Mouse (Mus musculus) testis, postnatal 14 days (tissue): ENCODE measurements around the gene Col13a1.

ENCODE experiments used
- DNase-seq: peaks from one replicate; pipeline ENCODE4 v3.0.0; 2021; ENCODE audit warnings: low spot score

Gene Col13a1

GRCm38 (mm10) chr10:61827950-61828936 is 150.7 kb downstream of the Col13a1 start:
- DNase-seq, result no peak

DNA sequence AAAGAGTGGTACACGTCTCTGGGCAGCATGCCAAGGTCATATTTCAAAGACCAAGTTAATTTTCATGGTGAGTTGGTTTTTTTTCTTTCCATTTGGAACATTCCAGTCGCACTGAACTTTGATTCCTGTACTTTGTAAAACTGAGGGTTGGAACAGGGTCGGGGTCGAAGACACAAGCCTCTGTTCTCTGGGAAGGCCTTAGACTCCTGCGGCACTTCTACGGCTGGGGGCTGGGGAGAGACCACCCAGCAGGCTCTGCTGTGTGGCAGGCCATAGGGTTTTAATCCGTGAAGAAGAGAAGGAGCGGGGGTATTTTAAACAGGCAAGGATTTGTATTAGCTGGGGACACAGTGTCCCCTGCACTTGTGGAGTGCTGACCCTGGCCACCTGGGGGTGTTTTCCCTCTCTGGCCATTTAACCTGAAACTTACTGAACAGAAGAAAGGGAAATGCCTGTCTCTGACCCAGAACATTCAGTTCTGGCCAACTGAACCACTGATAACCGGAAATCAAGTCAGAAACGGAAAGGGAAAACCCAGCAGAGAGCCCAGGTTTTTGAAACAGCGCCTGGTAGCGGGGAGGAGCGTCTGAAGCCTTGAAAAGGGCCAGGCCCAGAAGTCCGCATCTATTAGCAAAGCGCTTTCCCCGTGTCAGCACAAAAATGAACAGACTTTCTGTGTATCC is 152.0 kb downstream of the Col13a1 start:
- DNase-seq, result peak; percentile 60

GRCm38 (mm10) chr10:61825979-61826752 is 152.7 kb downstream of the Col13a1 start:
- no peak for DNase-seq

DNA sequence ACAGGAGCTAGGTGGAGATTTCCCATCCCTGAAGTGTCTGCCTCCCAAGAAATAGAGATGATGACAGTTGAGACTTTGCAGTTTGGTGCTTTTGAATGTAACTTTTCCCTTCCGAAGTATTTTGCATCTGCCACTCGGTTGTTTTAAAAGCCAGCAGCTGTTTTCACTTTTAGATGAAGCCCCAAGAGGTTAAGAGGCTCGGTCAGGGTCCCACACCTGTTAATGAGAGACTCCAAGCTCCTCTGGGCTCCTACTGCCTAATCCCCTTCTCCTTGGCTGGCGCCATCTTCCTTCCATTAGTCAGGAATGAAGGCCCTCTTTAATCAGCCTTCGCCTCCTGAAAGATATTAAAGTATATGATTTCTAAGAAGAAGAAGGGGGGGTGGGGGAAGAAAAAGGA is 153.4 kb downstream of the Col13a1 start:
- no peak for DNase-seq

DNA sequence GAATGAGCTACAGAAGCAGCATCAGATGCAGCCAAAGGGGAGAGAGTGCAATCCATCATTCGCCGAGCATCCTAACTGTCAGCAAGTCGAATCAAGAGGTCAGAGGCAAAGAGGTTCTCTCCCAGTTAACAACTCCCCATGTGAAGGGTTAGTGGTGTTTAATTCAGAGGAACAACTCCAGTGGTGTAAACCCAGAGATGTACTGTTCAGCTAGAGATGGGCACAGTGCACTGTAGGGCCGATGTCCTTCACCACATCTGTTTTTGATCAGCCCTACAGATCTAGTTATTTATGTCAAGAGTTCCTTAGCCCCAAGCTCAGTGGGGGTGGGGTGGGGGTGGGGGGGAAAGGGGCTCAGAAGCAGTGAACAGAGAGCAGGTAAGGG is 155.2 kb downstream of the Col13a1 start:
- DNase-seq, result no peak

DNA sequence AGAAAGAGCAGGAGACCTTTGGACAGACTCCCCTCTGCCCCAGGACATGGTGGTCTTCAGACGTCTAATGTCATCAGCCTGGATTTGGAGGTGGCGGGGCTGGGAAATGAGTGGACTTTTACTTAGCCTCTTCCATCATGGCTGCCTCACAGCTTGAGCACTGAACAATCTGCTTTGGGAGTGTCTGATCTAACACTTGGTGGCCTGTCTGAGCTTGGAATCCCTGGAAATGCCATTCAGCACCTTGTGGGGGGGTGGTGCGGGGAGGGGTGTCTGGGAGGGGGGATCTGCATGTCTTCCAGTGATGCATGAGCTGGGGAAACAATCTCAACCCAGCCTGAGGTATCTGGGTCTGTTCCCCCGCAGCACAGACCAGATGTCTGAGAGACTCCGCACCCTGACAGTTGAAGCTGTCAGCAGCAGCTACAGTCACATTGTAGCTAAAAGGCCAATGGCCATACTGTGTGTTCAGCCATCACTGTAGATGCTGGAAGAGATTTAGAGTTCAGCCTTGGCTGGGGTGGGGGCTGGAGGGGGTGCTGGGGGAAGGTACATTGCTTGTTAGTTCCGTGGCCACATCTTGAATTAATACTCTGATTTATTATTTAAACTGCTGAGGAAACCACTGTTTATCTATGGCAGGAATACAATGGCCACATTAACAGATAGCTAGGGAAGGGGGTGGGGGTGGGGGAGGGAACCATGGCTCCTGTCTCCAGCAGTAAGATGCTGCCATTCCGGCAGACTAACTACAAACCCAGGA is 155.8 kb downstream of the Col13a1 start:
- DNase-seq, result no peak

DNA sequence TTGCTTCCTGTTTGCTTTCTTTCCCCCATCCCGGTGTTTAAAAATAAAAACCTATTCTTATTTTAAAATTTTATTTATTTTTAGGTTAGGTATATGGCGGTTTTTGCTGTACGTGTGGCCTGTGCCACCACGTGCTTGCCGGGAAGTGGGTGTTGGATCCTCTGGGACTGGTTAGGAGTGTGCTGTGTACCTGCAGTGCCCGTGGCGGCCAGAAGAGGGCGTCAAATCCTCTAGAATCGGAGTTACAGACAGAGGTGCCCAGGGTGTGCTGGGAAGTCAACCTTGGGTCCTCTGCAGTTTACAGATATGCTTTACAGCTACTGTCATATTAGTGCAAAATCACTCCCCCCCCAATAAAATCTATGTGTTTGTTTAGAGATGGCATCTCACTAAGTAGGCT is 158.9 kb downstream of the Col13a1 start:
- DNase-seq, result no peak

DNA sequence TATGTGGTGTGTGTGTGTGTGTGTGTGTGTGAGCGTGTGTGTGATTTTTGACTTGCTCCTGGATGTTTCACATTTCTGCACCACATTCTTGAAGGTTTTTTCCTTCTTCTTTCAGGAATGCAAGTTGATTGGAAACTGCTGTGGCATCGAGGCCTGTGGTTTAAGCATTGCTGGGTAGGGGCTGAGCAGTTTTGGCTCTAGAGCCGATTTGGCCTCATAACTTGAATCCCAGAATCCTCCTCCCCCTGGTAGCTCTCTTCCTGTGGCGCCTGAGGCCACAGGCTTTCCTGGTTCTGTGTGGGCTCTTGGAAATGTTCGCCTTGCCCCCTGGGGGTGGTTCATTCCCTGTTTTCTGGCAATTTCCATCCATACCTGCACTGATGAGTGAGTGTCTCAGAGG is 166.9 kb downstream of the Col13a1 start:
- DNase-seq, result no peak

DNA sequence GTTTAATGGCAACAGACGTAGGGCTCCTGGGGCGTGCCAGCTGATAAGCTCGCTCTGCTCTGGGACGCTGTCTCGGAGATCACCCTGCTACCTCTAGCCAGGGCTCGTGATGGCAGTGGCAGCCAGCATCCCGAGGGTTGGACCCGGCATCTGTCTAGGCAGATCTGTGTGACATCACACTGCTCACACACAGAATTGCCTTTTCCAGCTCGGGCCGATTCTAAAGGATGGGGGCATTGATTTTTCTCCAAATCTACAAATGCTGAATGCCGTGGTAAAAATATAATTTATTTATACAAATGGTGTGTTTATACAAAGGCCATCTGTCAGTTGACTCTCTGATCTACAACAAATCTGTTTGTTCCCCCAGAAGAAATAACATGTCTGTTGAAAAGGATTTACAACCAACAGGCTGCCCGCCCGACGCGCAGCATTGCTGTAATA is 180.8 kb downstream of the Col13a1 start:
- DNase-seq, result no peak

DNA sequence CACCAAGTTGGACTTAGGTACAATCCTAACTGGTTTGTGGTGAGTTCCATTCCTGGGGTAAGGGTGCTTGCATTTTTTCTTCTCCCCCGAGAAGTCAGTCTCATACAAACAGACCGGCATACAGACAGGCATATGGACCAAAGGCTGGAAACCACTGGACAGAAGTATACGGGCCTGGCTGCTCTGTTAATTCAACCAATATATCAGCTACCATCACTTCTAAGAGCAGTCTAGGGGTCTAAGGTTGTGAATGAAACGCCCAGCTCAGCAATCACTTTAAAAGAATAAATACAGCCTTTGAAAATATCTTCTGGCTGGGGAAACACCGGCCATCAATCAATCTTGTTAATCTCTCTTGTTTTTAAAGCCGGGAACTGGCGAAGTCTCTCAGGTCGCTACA is 183.4 kb downstream of the Col13a1 start:
- DNase-seq, result no peak

GRCm38 (mm10) chr10:61794971-61795370 is 183.9 kb downstream of the Col13a1 start:
- no peak for DNase-seq

GRCm38 (mm10) chr10:61793015-61793414 is 185.9 kb downstream of the Col13a1 start:
- no peak for DNase-seq

DNA sequence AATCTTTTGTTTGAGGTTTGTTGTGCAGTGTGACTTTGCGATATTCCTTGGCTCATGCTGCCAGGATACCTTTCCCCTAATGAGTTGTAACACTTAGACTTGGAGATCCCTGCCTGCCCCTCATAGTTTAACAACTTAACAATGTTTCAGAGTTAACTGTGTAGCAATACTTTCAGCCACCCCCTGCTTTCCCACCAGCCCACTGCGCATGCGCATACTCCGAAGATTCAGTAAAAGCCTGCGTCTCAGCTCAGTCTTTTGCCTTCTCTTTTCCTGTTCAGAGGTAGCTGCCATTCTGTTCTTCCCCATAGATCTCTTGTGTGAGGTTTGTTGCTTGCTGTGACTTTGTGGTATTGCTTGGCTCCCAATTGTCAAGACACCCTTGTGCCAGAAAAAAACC is 190.4 kb downstream of the Col13a1 start:
- peak; percentile 80 for DNase-seq
